Mouse (Mus musculus) neutrophil, adult 83 days (primary cell): ENCODE results near the gene Tas2r113. TPM values are rescaled to one million over a fixed set of nuclear protein-coding genes. Genes with fewer than 3 reads are reported as not detected.

Experiments used
- total RNA-seq, 2 experiments: library from RNA; stranded (reverse); gene quantifications; one replicate each; pipeline ENCODE4 v1.2.4; 2023

Gene Tas2r113
- not detected for total RNA-seq

GRCm38 (mm10) chr6:132892711-132893110 lies at the start of gene Tas2r113:
TSS of gene Tas2r113 (plus strand) at chr6:132893011.

GRCm38 (mm10) chr6:132846842-132847241 lies 46.0 kb upstream of the Tas2r113 start, which contains the start of gene Tas2r123:
TSS of gene Tas2r123 (plus strand) at chr6:132847142.

GRCm38 (mm10) chr6:132855138-132855537 lies 37.7 kb upstream of the Tas2r113 start, which contains the start of gene Tas2r116:
TSS of gene Tas2r116 (plus strand) at chr6:132855438.

GRCm38 (mm10) chr6:132867708-132868107 lies 25.1 kb upstream of the Tas2r113 start, which contains the start of gene Tas2r110:
TSS of gene Tas2r110 (plus strand) at chr6:132868008.

GRCm38 (mm10) chr6:132909351-132909750 lies 16.5 kb downstream of the Tas2r113 start, which contains the start of gene Tas2r125:
TSS of gene Tas2r125 (plus strand) at chr6:132909651.

Other genes starting within 250 kb of the Tas2r113 start
- gene A630073D07Rik, start 241.5 kb upstream of the Tas2r113 start, total RNA-seq: not detected
- not detected for gene Tas2r120, start 236.1 kb upstream of the Tas2r113 start, total RNA-seq
- not detected for gene Tas2r121, start 192.0 kb upstream of the Tas2r113 start, total RNA-seq
- not detected for gene Tas2r122, start 181.1 kb upstream of the Tas2r113 start, total RNA-seq
- not detected for gene Tas2r115, start 155.0 kb upstream of the Tas2r113 start, total RNA-seq
- gene Tas2r124, start 138.3 kb upstream of the Tas2r113 start, total RNA-seq: not detected
- gene Tas2r102, start 130.9 kb upstream of the Tas2r113 start, total RNA-seq: not detected
- not detected for gene Tas2r136, start 114.8 kb upstream of the Tas2r113 start, total RNA-seq
- not detected for gene Tas2r117, start 90.2 kb upstream of the Tas2r113 start, total RNA-seq
- gene Tas2r123, start 45.9 kb upstream of the Tas2r113 start, total RNA-seq: not detected
- not detected for gene Tas2r116, start 37.6 kb upstream of the Tas2r113 start, total RNA-seq
- gene Tas2r110, start 25.0 kb upstream of the Tas2r113 start, total RNA-seq: not detected
- not detected for gene Tas2r125, start 16.6 kb downstream of the Tas2r113 start, total RNA-seq
- gene Tas2r129, start 58.1 kb downstream of the Tas2r113 start, total RNA-seq: not detected
- not detected for gene Tas2r131, start 64.9 kb downstream of the Tas2r113 start, total RNA-seq
- gene Tas2r109, start 88.0 kb downstream of the Tas2r113 start, total RNA-seq: not detected
- gene Tas2r103, start 144.1 kb downstream of the Tas2r113 start, total RNA-seq: not detected
- gene Tas2r140, start 162.8 kb downstream of the Tas2r113 start, total RNA-seq: not detected
- 1 to 10 TPM; 7.3 to 8.7 TPM for gene Smim10l1, start 211.9 kb downstream of the Tas2r113 start, total RNA-seq